Mouse (Mus musculus): ENCODE results near the gene BC004004. TPM values are rescaled to one million over a fixed set of nuclear protein-coding genes. Genes with fewer than 3 reads are reported as not detected.

BC004004 gene
- polyA plus RNA-seq, 1 experiment = 32.8 TPM

- no peak for TF ChIP-seq GATA1 (IDR thresholded peaks at IDR 0.05; ENCODE audit: low read length)
Measured at GRCm38 (mm10) chr17:29325831-29326230, 57.2 kb downstream of the BC004004 start.

DNA sequence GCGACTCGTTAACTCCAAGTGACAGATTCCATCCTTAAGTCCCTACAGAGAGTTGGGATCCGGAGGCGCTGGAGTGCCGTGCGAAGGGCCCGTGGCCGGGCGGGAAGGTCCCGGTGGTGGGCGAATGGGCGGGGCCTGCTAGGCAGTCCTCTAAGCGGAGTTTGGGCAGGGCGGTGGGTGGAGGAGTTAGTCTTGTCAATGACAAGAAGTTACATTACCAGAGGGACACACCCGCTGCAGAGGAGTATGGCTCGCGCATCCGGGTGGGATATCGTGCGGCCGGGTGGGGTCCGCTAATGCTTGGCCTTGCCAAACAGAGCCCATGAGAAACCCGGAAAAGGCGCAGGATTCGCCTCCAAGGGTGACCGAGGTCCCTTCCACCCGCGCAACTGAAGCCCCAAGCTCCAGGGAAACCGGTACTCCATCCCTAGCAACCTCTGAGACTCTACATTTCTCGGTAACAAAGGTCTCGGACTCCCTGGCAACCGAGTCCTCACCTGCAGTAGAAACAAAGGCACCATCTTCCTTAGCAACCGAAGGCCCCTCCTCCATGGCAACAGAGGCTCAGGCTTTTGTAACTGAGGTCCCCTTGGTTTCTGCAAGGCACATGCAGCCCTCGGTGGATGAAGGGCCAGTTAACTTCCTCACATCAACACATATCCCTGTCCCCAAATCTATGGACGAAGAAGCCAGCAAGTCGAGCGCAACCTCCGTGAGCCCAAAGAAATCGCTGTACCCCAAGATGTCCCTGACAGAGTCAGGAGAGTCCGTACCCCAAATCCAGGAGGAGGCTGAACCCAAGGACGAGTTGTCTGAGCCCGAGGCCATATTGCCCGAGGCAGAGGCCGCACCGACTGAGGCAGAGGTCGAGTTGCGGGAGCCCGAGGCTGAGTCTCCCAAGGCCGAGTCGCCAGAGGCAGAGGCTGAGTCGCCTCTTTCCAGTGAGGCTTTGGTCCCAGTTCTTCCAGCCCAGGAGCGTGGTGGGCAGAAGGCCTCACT, 58.2 kb downstream of the BC004004 start:
- TF ChIP-seq GATA1 (IDR thresholded peaks at IDR 0.05; ENCODE audit: low read length) = no peak

DNA sequence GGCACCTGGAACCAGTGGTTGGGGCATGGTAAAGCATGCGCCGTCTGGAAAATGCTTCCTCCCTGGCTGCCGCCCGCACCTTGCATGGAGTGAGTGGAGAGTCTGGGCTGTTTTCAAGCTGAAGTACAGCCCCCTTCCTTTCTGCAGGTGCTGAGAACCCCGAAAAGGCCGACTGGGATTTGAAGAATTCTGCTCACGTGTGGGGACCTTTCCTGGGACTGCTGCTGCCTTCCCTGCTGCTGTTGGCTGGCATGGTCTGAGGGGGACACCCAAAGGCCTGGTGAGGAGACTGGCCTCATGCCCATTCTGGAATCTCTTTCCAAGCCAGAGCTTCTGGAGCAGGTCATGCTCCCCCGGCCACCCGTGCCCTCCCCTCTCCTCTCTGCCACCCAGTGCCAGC, 59.1 kb downstream of the BC004004 start:
- TF ChIP-seq GATA1 (IDR thresholded peaks at IDR 0.05; ENCODE audit: low read length) = no peak

GRCm38 (mm10) chr17:29330221-29330620, 61.6 kb downstream of the BC004004 start:
- TF ChIP-seq GATA1 (IDR thresholded peaks at IDR 0.05; ENCODE audit: low read length) = no peak

DNA sequence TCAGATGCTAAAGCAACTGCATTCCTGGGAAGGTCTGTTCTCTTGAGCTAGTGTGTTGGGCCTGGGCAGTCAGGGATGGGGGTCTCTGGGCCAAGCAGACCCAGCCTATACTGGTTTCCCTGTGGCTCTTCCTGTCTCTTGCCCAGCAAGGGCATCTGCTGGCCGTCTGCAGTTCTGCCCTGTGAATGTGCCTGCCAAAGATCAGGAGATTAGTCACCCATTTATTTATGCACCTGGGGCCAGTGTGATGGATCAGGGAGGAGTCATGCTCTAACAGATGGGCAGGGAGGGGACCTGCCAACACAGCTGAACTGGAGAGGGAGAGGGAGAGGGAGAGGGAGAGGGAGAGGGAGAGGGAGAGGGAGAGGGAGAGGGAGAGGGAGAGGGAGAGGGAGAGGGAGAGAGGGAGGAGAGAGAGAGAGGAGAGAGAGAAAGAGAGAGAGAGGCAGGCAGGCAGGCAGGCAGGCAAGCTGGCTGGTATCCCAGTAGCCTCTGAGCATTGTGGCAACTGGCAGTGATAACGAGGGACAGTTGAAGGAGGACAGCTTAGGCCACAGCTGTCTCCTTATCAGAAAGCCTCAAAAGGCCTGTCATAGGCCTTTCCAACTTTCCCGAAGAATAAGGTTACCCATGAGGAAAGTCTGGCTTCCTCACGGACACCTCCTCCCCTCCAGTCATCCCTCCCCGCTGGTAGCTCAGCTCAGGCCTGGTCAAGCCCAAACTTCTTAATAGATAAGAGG, 62.3 kb downstream of the BC004004 start:
- no peak for TF ChIP-seq GATA1 (IDR thresholded peaks at IDR 0.05; ENCODE audit: low read length)

DNA sequence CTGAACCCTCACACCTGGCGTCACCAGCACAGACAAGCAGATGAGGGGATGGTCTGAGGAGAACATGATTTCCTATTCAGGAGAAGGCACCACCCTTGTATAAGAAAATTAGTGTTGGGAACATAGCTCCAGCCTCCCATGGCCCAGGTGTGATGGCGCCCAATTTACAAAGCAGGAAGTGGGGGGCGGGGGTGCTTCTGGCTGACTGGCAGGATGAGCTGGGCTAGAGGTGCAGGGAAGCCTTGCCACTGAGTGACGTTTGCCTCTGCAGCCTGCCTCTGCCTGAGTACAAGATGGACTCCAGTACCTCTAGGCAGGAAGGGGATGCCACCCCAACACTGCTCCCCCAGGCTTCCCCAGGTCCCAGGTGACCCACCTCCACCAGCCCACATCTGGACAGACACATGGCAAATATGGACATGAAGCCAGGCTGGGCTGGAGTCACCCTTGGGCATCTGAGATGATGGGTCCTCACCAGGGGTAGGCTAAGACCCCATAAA, 63.6 kb downstream of the BC004004 start:
- TF ChIP-seq GATA1 (IDR thresholded peaks at IDR 0.05; ENCODE audit: low read length) = no peak

DNA sequence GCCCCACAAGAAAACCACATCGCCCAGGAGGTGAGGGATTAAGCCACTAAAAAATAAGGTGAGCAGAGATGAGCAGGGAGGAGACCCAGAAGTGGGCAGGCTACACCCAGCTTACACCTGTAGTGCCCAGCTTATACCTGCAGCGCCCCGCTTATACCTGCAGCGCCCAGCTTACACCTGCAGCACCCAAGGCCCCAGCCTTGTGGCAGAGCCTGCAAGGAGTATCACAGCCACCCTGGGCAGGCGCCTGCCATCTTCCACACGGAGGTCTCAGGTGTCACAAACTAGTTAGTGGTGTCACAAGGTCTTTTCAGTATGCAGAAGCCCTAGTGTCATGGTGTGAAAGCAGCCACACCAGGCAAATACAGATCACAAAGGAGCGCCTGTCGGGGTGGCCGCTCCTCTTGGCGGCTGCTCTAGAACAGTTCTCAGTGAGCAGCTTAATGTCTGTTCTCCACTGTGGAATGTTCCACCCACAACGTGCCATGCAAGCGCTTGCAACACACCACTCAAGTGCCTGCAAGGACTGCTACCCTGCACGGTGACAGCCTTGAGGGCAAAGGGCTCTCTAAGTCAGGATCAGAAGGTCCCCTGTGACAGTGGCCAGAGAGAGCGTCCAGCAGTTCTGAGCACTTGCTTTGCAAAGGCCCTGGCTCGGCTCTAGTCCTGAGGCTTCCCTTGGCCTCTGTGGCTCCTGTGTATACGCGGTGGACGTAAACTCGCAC, 67.8 kb downstream of the BC004004 start:
- TF ChIP-seq GATA1 (IDR thresholded peaks at IDR 0.05; ENCODE audit: low read length) = no peak

DNA sequence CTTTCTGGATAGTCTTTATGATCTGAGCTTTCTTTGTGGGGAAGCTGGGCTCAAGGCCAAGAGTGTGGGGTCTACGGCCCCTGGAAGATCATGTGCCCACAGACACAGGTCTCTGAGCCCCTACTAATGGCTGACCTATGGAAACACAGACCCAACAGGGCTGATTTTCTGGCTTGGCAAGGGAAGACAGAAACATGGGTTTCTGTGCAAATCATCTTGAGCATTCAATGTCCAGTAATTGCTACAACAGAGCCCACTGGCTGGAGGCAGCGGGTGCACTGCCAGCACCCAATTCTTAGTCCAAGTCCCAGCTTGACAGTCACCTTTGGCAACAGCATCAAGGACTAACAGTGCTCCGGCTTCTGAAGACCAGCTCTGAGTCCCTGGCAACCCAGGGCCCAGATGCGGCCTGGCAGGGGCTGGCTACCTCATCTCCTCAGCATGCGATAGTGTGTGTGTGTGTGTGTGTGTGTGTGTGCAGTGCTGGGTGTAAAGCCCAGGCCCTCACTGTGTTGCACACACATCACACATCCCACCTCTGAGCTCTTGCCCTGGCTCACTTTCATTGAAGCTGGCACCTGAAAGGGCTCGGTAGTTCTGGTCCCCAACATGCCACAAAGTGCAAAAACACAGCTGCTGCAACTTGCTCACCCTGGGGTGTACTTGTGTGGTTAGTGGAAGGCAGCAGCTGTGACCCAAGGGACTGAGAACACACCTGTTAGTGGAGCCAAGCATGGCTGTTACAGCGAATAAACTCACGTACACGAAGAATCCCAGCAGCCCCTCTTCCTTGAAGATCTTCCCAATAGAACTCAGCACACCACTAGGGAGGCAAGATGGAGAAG, 69.6 kb downstream of the BC004004 start:
- no peak for TF ChIP-seq GATA1 (IDR thresholded peaks at IDR 0.05; ENCODE audit: low read length)

DNA sequence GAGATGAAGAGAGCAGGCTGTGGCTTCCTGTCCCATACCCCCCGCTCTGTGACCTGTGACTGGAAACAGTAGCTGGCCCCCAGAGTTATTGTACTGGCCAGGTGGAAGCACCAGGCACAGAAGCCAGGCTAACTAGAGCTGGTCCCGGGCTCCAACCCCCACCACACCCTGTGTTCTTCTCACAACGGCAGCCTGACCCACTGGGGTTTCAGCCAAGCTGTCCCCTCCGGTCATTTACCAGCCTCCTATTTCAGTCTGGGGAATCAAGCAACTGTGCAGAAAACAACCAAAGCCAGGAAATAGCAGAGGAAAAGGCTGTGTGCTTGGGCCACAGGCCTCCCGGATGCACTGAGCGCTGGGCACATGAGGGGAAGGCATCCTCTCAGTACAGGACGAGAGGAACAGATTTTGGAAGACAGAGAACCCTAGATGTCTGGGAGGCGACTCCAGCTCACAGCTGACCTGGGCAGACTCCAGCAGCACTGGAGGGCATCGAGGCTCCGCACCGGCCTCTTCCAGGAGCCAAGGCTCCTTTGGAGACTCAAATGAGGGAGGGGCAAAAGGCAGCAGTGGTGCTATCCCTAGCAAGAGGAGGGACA, 70.7 kb downstream of the BC004004 start:
- TF ChIP-seq GATA1 (IDR thresholded peaks at IDR 0.05; ENCODE audit: low read length) = no peak

DNA sequence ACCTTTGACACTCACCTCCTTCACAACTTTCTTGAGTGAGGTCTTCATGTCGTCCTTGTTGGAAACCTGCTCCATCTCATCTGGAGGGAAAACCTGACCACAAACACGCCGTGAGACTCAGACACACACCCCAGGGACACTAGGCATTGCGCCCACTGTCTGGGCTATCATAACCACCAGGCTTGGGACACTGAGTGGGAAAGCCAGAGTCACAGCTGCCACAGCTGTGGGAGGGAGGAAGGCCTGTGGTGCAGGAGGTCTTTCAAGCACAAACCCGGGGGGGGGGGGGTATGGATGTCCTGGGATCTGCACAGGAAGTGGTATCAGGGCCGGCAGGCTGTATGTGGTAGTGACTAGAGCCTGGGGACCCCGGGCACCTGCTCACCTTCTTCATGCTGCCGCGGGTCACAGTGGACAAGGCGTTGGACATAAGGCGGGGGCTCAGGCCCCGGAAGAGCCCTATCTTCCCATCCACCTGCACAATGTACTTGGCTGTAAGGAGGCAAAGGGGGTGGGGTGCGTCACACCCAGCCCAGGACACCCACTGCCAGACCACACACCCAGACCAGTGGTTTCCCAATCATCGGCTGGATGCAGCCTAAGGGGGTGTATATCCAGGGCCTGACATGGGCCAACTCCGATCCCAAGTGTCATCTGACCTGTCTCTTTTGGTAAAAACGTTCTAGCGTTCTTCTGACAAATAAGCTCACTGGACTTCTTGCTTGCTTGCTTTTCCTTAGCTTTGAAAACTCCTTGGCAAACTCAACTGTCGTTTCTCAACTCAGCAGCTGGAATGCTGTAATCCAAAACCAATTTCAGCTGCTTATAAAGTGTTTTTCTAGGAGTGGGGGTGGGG, 72.0 kb downstream of the BC004004 start:
- TF ChIP-seq GATA1 (IDR thresholded peaks at IDR 0.05; ENCODE audit: low read length) = no peak

DNA sequence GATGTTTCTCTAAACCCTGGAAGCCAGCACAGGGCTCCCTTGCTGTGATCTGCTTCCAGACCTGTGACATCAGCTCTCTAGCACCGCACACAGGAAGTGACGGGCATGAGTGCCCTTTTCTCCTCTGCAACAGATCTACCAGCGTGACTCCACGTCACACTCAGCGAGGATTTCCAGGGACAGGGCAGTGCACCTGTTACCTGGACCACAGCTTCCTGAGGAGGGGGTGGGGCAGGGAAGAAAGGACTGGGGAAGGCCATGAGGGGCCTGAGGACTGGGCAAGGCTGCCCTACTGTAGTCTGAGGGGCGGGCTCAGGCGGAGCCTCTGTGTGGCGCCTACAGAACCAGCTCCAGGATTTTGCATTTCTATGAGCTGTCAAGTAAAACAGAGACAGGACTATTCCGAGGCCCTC, 73.0 kb downstream of the BC004004 start:
- no peak for TF ChIP-seq GATA1 (IDR thresholded peaks at IDR 0.05; ENCODE audit: low read length)

DNA sequence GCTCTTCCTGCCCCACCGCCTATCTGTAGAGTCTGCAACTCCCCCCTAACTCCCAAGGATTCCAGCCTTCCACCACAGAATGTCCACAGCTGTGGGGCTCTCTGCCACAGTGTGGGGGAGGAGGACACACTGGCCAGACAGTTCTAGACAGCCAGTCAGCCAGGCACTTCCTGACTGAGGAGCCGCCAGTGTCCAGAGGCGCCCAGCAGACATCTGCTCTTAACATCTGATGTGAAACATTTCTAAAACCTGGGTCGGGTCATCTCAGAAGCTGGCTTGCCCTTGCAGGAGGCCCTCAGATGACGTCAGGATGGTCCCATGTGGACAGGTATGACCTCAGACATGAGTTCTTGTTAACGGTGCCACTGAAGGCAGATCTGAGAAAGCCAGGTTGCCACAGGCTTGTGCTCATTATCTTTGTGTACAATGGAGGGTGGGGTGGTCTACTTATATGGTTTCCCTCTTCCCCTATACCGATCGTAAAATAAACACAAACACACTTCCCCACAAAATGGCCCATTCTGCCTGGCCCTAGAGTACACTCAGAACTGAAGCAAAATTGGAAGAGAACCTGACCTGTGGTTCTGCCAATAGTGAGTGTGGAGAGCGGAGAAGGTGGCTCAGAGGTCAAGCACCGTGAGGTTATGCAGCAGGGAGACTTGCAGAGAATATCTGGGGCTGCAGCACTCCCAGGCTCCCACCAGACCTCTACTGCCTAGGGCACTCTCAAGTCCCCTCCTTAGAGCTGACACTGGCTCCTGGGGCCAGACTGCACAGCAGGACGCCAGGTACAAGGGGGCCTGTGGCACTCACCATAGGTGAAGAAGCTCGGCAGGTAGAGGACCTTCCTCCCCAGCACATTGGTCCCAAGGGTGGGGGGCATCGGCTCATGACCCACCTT, 73.7 kb downstream of the BC004004 start:
- no peak for TF ChIP-seq GATA1 (IDR thresholded peaks at IDR 0.05; ENCODE audit: low read length)

Measured in G1E-ER4 (cell line).